Mouse (Mus musculus): ENCODE measurements around the gene Trpv5. TPM values are rescaled to one million over a fixed set of nuclear protein-coding genes. Genes with fewer than 3 reads are reported as not detected.

Trpv5 gene
- polyA plus RNA-seq, 1 experiment from 2014 or later = not detected

GRCm38 (mm10) chr6:41646672-41647071, 33.9 kb downstream of the Trpv5 start:
- Histone ChIP-seq H3K27ac (ENCODE audit: low read depth, low read length) (no peak overlapping the region), H3K9ac (replicated peaks; ENCODE audit: low read depth, low read length) (no peak overlapping the region), H3K27me3 (ENCODE audit: control insufficient read depth, insufficient read depth, low read length) (no peaks in the 10 kb centered on the region), H3K4me2 (ENCODE audit: low read depth, low read length) (no peak overlapping the region), H3K36me3 (ENCODE audit: control insufficient read depth, insufficient read depth, low read length) (no peaks in the 10 kb centered on the region), H3K4me1 (ENCODE audit: control insufficient read depth, insufficient read depth, low read length) (no peaks in the 10 kb centered on the region), H3K4me3 (ENCODE audit: low read depth, low read length) (no peak overlapping the region), H3K9me3 (ENCODE audit: control insufficient read depth, low read length) (no peaks in the 10 kb centered on the region)
- ATAC-seq (ENCODE audit: low read depth) = no peak

- H3K36me3 ChIP-seq (ENCODE audit: control insufficient read depth, insufficient read depth, low read length) = no peaks in the 10 kb centered on the region
- WGBS = 92% methylated on average over 3 of the region's 3 CpGs
- no peak for ATAC-seq (ENCODE audit: low read depth)
- no peak overlapping the region for H3K27ac ChIP-seq (ENCODE audit: low read depth, low read length)
- no peaks in the 10 kb centered on the region for H3K27me3 ChIP-seq (ENCODE audit: control insufficient read depth, insufficient read depth, low read length)
- H3K4me3 ChIP-seq (ENCODE audit: low read depth, low read length) = no peak overlapping the region
- no peaks in the 10 kb centered on the region for H3K9me3 ChIP-seq (ENCODE audit: control insufficient read depth, low read length)
- no peak overlapping the region for H3K9ac ChIP-seq (replicated peaks; ENCODE audit: low read depth, low read length)
- no peaks in the 10 kb centered on the region for H3K4me1 ChIP-seq (ENCODE audit: control insufficient read depth, insufficient read depth, low read length)
- no peak overlapping the region for H3K4me2 ChIP-seq (ENCODE audit: low read depth, low read length)
Measured at GRCm38 (mm10) chr6:41646220-41646619, 34.3 kb downstream of the Trpv5 start.

GRCm38 (mm10) chr6:41643227-41643626, 37.3 kb downstream of the Trpv5 start:
- H3K36me3 ChIP-seq (ENCODE audit: control insufficient read depth, insufficient read depth, low read length) = no peaks in the 10 kb centered on the region
- H3K4me1 ChIP-seq (ENCODE audit: control insufficient read depth, insufficient read depth, low read length) = no peaks in the 10 kb centered on the region
- H3K4me2 ChIP-seq (ENCODE audit: low read depth, low read length) = no peak overlapping the region
- no peak for ATAC-seq (ENCODE audit: low read depth)
- no peaks in the 10 kb centered on the region for H3K27me3 ChIP-seq (ENCODE audit: control insufficient read depth, insufficient read depth, low read length)
- no peak overlapping the region for H3K27ac ChIP-seq (ENCODE audit: low read depth, low read length)
- H3K9me3 ChIP-seq (ENCODE audit: control insufficient read depth, low read length) = no peaks in the 10 kb centered on the region
- H3K4me3 ChIP-seq (ENCODE audit: low read depth, low read length) = no peak overlapping the region
- no peak overlapping the region for H3K9ac ChIP-seq (replicated peaks; ENCODE audit: low read depth, low read length)
- 94% methylated on average over 3 of the region's 3 CpGs for WGBS

GRCm38 (mm10) chr6:41642765-41643164, 37.8 kb downstream of the Trpv5 start:
- Histone ChIP-seq H3K4me3 (ENCODE audit: low read depth, low read length) (no peak overlapping the region), H3K27ac (ENCODE audit: low read depth, low read length) (no peak overlapping the region), H3K9ac (replicated peaks; ENCODE audit: low read depth, low read length) (no peak overlapping the region), H3K36me3 (ENCODE audit: control insufficient read depth, insufficient read depth, low read length) (no peaks in the 10 kb centered on the region), H3K4me2 (ENCODE audit: low read depth, low read length) (no peak overlapping the region), H3K9me3 (ENCODE audit: control insufficient read depth, low read length) (no peaks in the 10 kb centered on the region), H3K4me1 (ENCODE audit: control insufficient read depth, insufficient read depth, low read length) (no peaks in the 10 kb centered on the region), H3K27me3 (ENCODE audit: control insufficient read depth, insufficient read depth, low read length) (no peaks in the 10 kb centered on the region)
- ATAC-seq (ENCODE audit: low read depth) = no peak
- WGBS = 90% methylated on average over 4 of the region's 4 CpGs

GRCm38 (mm10) chr6:41641173-41641866, 39.2 kb downstream of the Trpv5 start:
- no peak for ATAC-seq (ENCODE audit: low read depth)
- Histone ChIP-seq H3K4me2 (ENCODE audit: low read depth, low read length) (no peak overlapping the region), H3K27ac (ENCODE audit: low read depth, low read length) (no peak overlapping the region), H3K27me3 (ENCODE audit: control insufficient read depth, insufficient read depth, low read length) (no peaks in the 10 kb centered on the region), H3K9ac (replicated peaks; ENCODE audit: low read depth, low read length) (no peak overlapping the region), H3K36me3 (ENCODE audit: control insufficient read depth, insufficient read depth, low read length) (no peaks in the 10 kb centered on the region), H3K4me3 (ENCODE audit: low read depth, low read length) (no peak overlapping the region), H3K4me1 (ENCODE audit: control insufficient read depth, insufficient read depth, low read length) (no peaks in the 10 kb centered on the region), H3K9me3 (ENCODE audit: control insufficient read depth, low read length) (no peaks in the 10 kb centered on the region)
- WGBS = 89% methylated on average over 6 of the region's 6 CpGs

- H3K4me2 ChIP-seq (ENCODE audit: low read depth, low read length) = no peak overlapping the region
- 56% methylated on average over 3 of the region's 3 CpGs for WGBS
- no peaks in the 10 kb centered on the region for H3K4me1 ChIP-seq (ENCODE audit: control insufficient read depth, insufficient read depth, low read length)
- H3K9me3 ChIP-seq (ENCODE audit: control insufficient read depth, low read length) = no peaks in the 10 kb centered on the region
- no peaks in the 10 kb centered on the region for H3K36me3 ChIP-seq (ENCODE audit: control insufficient read depth, insufficient read depth, low read length)
- ATAC-seq (ENCODE audit: low read depth) = no peak
- H3K27me3 ChIP-seq (ENCODE audit: control insufficient read depth, insufficient read depth, low read length) = no peaks in the 10 kb centered on the region
- H3K9ac ChIP-seq (replicated peaks; ENCODE audit: low read depth, low read length) = no peak overlapping the region
- no peak overlapping the region for H3K27ac ChIP-seq (ENCODE audit: low read depth, low read length)
- no peak overlapping the region for H3K4me3 ChIP-seq (ENCODE audit: low read depth, low read length)
Measured at GRCm38 (mm10) chr6:41640449-41640848, 40.1 kb downstream of the Trpv5 start.

GRCm38 (mm10) chr6:41637927-41638506, 42.6 kb downstream of the Trpv5 start:
- Histone ChIP-seq H3K9ac (replicated peaks; ENCODE audit: low read depth, low read length) (no peak overlapping the region), H3K27ac (ENCODE audit: low read depth, low read length) (no peak overlapping the region), H3K4me2 (ENCODE audit: low read depth, low read length) (no peak overlapping the region), H3K9me3 (ENCODE audit: control insufficient read depth, low read length) (no peaks in the 10 kb centered on the region), H3K4me1 (ENCODE audit: control insufficient read depth, insufficient read depth, low read length) (no peaks in the 10 kb centered on the region), H3K27me3 (ENCODE audit: control insufficient read depth, insufficient read depth, low read length) (no peaks in the 10 kb centered on the region), H3K4me3 (ENCODE audit: low read depth, low read length) (no peak overlapping the region), H3K36me3 (ENCODE audit: control insufficient read depth, insufficient read depth, low read length) (no peaks in the 10 kb centered on the region)
- ATAC-seq (ENCODE audit: low read depth) = no peak
- 82% methylated on average over 6 of the region's 6 CpGs for WGBS

- Histone ChIP-seq H3K27me3 (ENCODE audit: control insufficient read depth, insufficient read depth, low read length) (no peaks in the 10 kb centered on the region), H3K9ac (replicated peaks; ENCODE audit: low read depth, low read length) (no peak overlapping the region), H3K9me3 (ENCODE audit: control insufficient read depth, low read length) (no peaks in the 10 kb centered on the region), H3K36me3 (ENCODE audit: control insufficient read depth, insufficient read depth, low read length) (no peaks in the 10 kb centered on the region), H3K4me3 (ENCODE audit: low read depth, low read length) (no peak overlapping the region), H3K4me2 (ENCODE audit: low read depth, low read length) (no peak overlapping the region), H3K27ac (ENCODE audit: low read depth, low read length) (no peak overlapping the region), H3K4me1 (ENCODE audit: control insufficient read depth, insufficient read depth, low read length) (no peaks in the 10 kb centered on the region)
- ATAC-seq (ENCODE audit: low read depth) = no peak
- 16% methylated on average over 1 of the region's 1 CpGs for WGBS
Measured at GRCm38 (mm10) chr6:41637393-41637792, 43.2 kb downstream of the Trpv5 start.

- ATAC-seq (ENCODE audit: low read depth) = no peak
- 29% methylated on average over 5 of the region's 5 CpGs for WGBS
Measured at GRCm38 (mm10) chr6:41636178-41636577, 44.4 kb downstream of the Trpv5 start, which contains the start of gene Trpv6. TSS of gene Trpv6 (minus strand) at chr6:41636405.

More at GRCm38 (mm10) chr6:41636178-41636577, 44.4 kb downstream of the Trpv5 start, which contains the start of gene Trpv6:
- Histone ChIP-seq H3K4me1 (ENCODE audit: control insufficient read depth, insufficient read depth, low read length) (no peaks in the 10 kb centered on the region), H3K9me3 (ENCODE audit: control insufficient read depth, low read length) (no peaks in the 10 kb centered on the region), H3K27ac (ENCODE audit: low read depth, low read length) (no peak within 1 kb of the TSS), H3K36me3 (ENCODE audit: control insufficient read depth, insufficient read depth, low read length) (no peaks in the 10 kb centered on the region), H3K9ac (replicated peaks; ENCODE audit: low read depth, low read length) (no peak within 1 kb of the TSS), H3K4me3 (ENCODE audit: low read depth, low read length) (no peak within 1 kb of the TSS), H3K4me2 (ENCODE audit: low read depth, low read length) (no peak within 1 kb of the TSS), H3K27me3 (ENCODE audit: control insufficient read depth, insufficient read depth, low read length) (no peaks in the 10 kb centered on the region)
